Mouse (Mus musculus): ENCODE measurements around the gene Itga11. TPM values are rescaled to one million over a fixed set of nuclear protein-coding genes. Genes with fewer than 3 reads are reported as not detected.

Gene Itga11
- polyA plus RNA-seq, 1 experiment = 2.0 TPM

Other genes starting within 250 kb of the Itga11 start
- gene Coro2b, start 140.8 kb upstream of the Itga11 start, polyA plus RNA-seq (2012; ENCODE audit: insufficient read depth, insufficient read length, missing spikeins) = 6.1 TPM in 2 replicates
- gene Fem1b, start 134.1 kb downstream of the Itga11 start, polyA plus RNA-seq (2012; ENCODE audit: insufficient read depth, insufficient read length, missing spikeins) = 5.9 and 7.1 TPM in 2 replicates
- 7.1 and 7.5 TPM in 2 replicates for gene Cln6, start 161.0 kb downstream of the Itga11 start, polyA plus RNA-seq (2012; ENCODE audit: insufficient read depth, insufficient read length, missing spikeins)
- gene Calml4, start 180.3 kb downstream of the Itga11 start, polyA plus RNA-seq (2012; ENCODE audit: insufficient read depth, insufficient read length, missing spikeins) = 3.8 TPM in 1 of 2 replicates, not detected in the other

Measured in brown adipose tissue, adult 24 weeks (tissue).